Mouse (Mus musculus) hematopoietic stem cell, adult 5-6 weeks (primary cell): ENCODE results near the gene Myog. TPM values are rescaled to one million over a fixed set of nuclear protein-coding genes. Genes with fewer than 3 reads are reported as not detected.
"Not testable (repeated sequence)": the region's sequence is repeated elsewhere in the genome, so short reads cannot be mapped to it uniquely, and the experiment has no call there.

Experiments
- ATAC-seq, 2 experiments: fragments of 125-278 bp in 1 of 2; replicated peaks in 1 of 2; 2 replicates each; pipeline ENCODE4 v1.8.0; 2016 to 2017; ENCODE audit warnings: inconsistent platforms in 2 of 2, mild to moderate bottlenecking in 2 of 2, moderate number of reproducible peaks in 2 of 2, low read depth in 1 of 2, moderate TSS enrichment in 1 of 2; ENCODE audit not compliant: low FRiP score in 2 of 2, poor library complexity in 2 of 2, severe bottlenecking in 2 of 2, insufficient read depth in 1 of 2, low TSS enrichment in 1 of 2
- total RNA-seq: library from RNA; stranded (forward); fragments of 172-1452, 232-1000 nt; gene quantifications from 2 replicates; pipeline ENCODE4 v1.2.3, GENCODE M21; 2017

Gene Myog
- total RNA-seq, result not detected in 2 replicates

GRCm38 (mm10) chr1:134289598-134290099, at the start of gene Myog:
TSS of gene Myog (plus strand) at chr1:134289989.
- ATAC-seq, result no peak

GRCm38 (mm10) chr1:134240701-134241100, 49.1 kb upstream of the Myog start:
- ATAC-seq, result no peak

GRCm38 (mm10) chr1:134241298-134241697, 48.5 kb upstream of the Myog start:
- ATAC-seq, result no peak

- ATAC-seq, result no peak
Observed at GRCm38 (mm10) chr1:134242286-134242685, 47.5 kb upstream of the Myog start.

- ATAC-seq, result no peak
Observed at GRCm38 (mm10) chr1:134243505-134243904, 46.3 kb upstream of the Myog start.

GRCm38 (mm10) chr1:134243948-134244914, 45.6 kb upstream of the Myog start:
- ATAC-seq, result peak; percentile 94 to 99

- no peak for ATAC-seq
Observed at GRCm38 (mm10) chr1:134245004-134245717, 44.6 kb upstream of the Myog start.

GRCm38 (mm10) chr1:134246590-134246989, 43.2 kb upstream of the Myog start:
- ATAC-seq, result no peak

GRCm38 (mm10) chr1:134249681-134250080, 40.1 kb upstream of the Myog start:
- not testable (repeated sequence) for ATAC-seq

- no peak for ATAC-seq
Observed at GRCm38 (mm10) chr1:134264341-134264740, 25.4 kb upstream of the Myog start.

GRCm38 (mm10) chr1:134265797-134266196, 24.0 kb upstream of the Myog start:
- 0 out of 4 replicates have a peak, but pooled peaks of 1 of the 2 experiments have one; percentile 17 for ATAC-seq

GRCm38 (mm10) chr1:134270026-134270425, 19.8 kb upstream of the Myog start:
- ATAC-seq, result no peak

- ATAC-seq, result no peak
Observed at GRCm38 (mm10) chr1:134272754-134273250, 17.0 kb upstream of the Myog start.

- no peak for ATAC-seq
Observed at GRCm38 (mm10) chr1:134273493-134274395, 16.0 kb upstream of the Myog start.

- no peak for ATAC-seq
Observed at GRCm38 (mm10) chr1:134274483-134274920, 15.3 kb upstream of the Myog start.

GRCm38 (mm10) chr1:134275616-134276464, 13.9 kb upstream of the Myog start:
- ATAC-seq, result no peak
